Mouse (Mus musculus): ENCODE measurements at regions not wholly inside any gene's neighbourhood (a gene's known extent, or its start where the extent isn't known, plus 50 kb on each side); places are given as distances from the start of the nearest gene placed in this dataset.

DNA sequence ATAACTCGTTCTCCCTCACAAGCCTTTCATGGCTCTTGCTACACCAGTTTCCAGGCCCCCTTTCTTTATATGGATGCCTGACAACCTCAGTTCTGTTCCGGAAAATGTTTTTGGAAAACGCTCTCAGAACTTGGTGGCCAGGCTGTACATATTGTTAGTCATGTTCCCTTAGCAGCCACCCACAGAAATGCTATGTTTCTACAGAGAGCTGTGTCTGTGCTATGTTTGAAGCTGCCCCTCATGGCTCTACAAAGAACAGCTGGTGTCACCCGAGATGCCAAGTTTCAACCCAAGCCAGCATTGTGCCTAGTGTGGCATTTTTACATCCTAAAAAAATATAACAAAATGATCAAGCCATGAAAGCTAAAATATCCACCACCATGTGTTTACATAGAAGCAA lies 175.0 kb upstream of the Sphkap start:
- 87% methylated on average over 4 of the region's 4 CpGs for WGBS

DNA sequence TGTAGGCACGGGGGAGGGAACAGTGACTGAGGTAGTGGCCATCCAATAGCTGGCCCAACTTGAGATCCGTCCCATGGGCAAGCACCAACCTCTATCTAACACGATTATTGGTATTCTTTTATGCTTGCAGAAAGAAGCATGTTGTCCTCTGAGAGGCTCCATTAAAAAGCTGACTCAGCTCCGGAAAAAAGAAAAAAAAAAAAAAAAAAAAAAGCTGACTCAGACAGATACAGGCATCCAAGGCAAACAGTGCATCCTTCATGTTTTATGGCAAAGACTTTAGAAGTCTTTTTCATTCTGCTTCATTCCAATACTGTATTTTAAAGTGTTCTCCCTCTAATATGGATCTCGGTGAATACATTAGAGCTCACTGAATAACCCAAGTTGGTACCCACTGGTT lies 162.0 kb upstream of the Sphkap start:
- Histone ChIP-seq H3K4me2 (ENCODE audit: low read length) (no peak overlapping the region), H3K36me3 (ENCODE audit: control insufficient read depth, insufficient read depth, low read length) (no peaks in the 10 kb centered on the region), H3K9ac (ENCODE audit: low read length) (no peak overlapping the region), H3K27me3 (replicated peaks; ENCODE audit: control insufficient read depth, insufficient read depth, low read length) (no peaks in the 10 kb centered on the region), H3K4me3 (ENCODE audit: low read depth, low read length) (no peak overlapping the region), H3K4me1 (replicated peaks; ENCODE audit: control insufficient read depth, insufficient read depth, low read length) (no peaks in the 10 kb centered on the region), H3K9me3 (ENCODE audit: control insufficient read depth, low read length) (no peaks in the 10 kb centered on the region), H3K27ac (ENCODE audit: low read depth) (no peak overlapping the region)
- WGBS = 91% methylated on average over 5 of the region's 5 CpGs
- DNase-seq (ENCODE audit: low spot score) = no peak
- ATAC-seq (replicated peaks; ENCODE audit: low FRiP score, low TSS enrichment, low read depth) = no peak

More for the DNA sequence above, 175.0 kb upstream of the Sphkap start:
- ATAC-seq (replicated peaks; ENCODE audit: low FRiP score, low TSS enrichment, low read depth) (no peak), DNase-seq (ENCODE audit: low spot score) (no peak)
- no peak overlapping the region for H3K4me3 ChIP-seq (ENCODE audit: low read depth, low read length)
- no peaks in the 10 kb centered on the region for H3K36me3 ChIP-seq (ENCODE audit: control insufficient read depth, insufficient read depth, low read length)
- no peak overlapping the region for H3K4me2 ChIP-seq (ENCODE audit: low read length)
- no peaks in the 10 kb centered on the region for H3K4me1 ChIP-seq (replicated peaks; ENCODE audit: control insufficient read depth, insufficient read depth, low read length)
- H3K27ac ChIP-seq (ENCODE audit: low read depth) = no peak overlapping the region
- no peak overlapping the region for H3K9ac ChIP-seq (ENCODE audit: low read length)
- no peaks in the 10 kb centered on the region for H3K27me3 ChIP-seq (replicated peaks; ENCODE audit: control insufficient read depth, insufficient read depth, low read length)
- H3K9me3 ChIP-seq (ENCODE audit: control insufficient read depth, low read length) = no peaks in the 10 kb centered on the region

DNA sequence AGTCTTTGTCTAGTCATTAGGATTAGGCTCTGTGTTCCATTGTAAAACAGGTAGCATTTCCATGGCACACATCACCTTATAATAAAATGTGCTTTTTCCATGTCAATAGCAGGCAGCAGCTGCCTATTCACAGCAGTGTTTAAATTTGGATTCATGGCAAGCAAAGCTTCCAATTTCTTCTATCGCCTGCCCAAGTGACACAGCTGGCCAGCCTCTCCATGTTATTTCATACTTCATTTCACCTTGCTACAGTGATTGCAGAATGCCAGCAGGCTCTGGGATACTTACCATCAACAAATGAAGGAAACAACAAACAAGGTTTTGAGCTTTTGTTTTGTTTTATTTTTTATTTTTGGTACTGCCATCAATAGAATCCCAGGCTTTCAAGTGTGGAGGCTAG lies 160.7 kb upstream of the Sphkap start:
- Histone ChIP-seq H3K9me3 (ENCODE audit: control insufficient read depth, low read length) (no peaks in the 10 kb centered on the region), H3K4me1 (replicated peaks; ENCODE audit: control insufficient read depth, insufficient read depth, low read length) (no peaks in the 10 kb centered on the region), H3K27me3 (replicated peaks; ENCODE audit: control insufficient read depth, insufficient read depth, low read length) (no peaks in the 10 kb centered on the region), H3K4me3 (ENCODE audit: low read depth, low read length) (no peak overlapping the region), H3K9ac (ENCODE audit: low read length) (no peak overlapping the region), H3K4me2 (ENCODE audit: low read length) (no peak overlapping the region), H3K27ac (ENCODE audit: low read depth) (no peak overlapping the region), H3K36me3 (ENCODE audit: control insufficient read depth, insufficient read depth, low read length) (no peaks in the 10 kb centered on the region)
- WGBS = 88% methylated on average over 1 of the region's 1 CpGs
- ATAC-seq (replicated peaks; ENCODE audit: low FRiP score, low TSS enrichment, low read depth) (no peak), DNase-seq (ENCODE audit: low spot score) (no peak)

GRCm38 (mm10) chr1:83551617-83552016 lies 143.6 kb upstream of the Sphkap start:
- no peak for ATAC-seq (replicated peaks; ENCODE audit: low FRiP score, low TSS enrichment, low read depth)
- H3K4me3 ChIP-seq (ENCODE audit: low read depth, low read length) = no peak overlapping the region
- no peak overlapping the region for H3K9ac ChIP-seq (ENCODE audit: low read length)

DNA sequence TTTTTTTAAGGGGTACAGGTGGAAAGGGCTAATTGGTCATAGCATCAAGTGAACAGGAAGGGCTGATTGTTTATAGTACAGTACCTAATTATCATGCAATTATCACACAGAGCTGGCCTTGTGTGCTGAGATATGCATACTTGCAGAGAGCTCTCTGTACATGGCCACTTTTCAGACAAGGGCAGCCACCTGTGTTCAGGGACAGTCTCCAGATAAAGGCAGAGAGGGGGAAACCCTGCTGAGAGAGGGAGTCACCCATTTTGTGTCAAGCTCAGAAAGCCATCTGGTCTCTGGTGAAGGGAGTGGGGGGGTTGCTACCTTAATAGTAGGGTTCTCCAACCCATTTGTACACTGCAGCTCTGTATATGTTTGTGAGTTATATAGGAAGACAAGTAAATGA lies 127.5 kb upstream of the Sphkap start:
- H3K4me2 ChIP-seq (ENCODE audit: low read length) = no peak overlapping the region
- no peaks in the 10 kb centered on the region for H3K9me3 ChIP-seq (ENCODE audit: control insufficient read depth, low read length)
- no peak overlapping the region for H3K4me3 ChIP-seq (ENCODE audit: low read depth, low read length)
- H3K9ac ChIP-seq (ENCODE audit: low read length) = no peak overlapping the region
- ATAC-seq (replicated peaks; ENCODE audit: low FRiP score, low TSS enrichment, low read depth) = no peak
- no peaks in the 10 kb centered on the region for H3K4me1 ChIP-seq (replicated peaks; ENCODE audit: control insufficient read depth, insufficient read depth, low read length)
- H3K27me3 ChIP-seq (replicated peaks; ENCODE audit: control insufficient read depth, insufficient read depth, low read length) = no peaks in the 10 kb centered on the region
- H3K27ac ChIP-seq (ENCODE audit: low read depth) = no peak overlapping the region
- H3K36me3 ChIP-seq (ENCODE audit: control insufficient read depth, insufficient read depth, low read length) = no peaks in the 10 kb centered on the region
- no peak for DNase-seq (ENCODE audit: low spot score)

More at GRCm38 (mm10) chr1:83551617-83552016, 143.6 kb upstream of the Sphkap start:
- Histone ChIP-seq H3K9me3 (ENCODE audit: control insufficient read depth, low read length) (no peaks in the 10 kb centered on the region), H3K27ac (ENCODE audit: low read depth) (no peak overlapping the region), H3K4me2 (ENCODE audit: low read length) (no peak overlapping the region), H3K36me3 (ENCODE audit: control insufficient read depth, insufficient read depth, low read length) (no peaks in the 10 kb centered on the region), H3K4me1 (replicated peaks; ENCODE audit: control insufficient read depth, insufficient read depth, low read length) (no peaks in the 10 kb centered on the region), H3K27me3 (replicated peaks; ENCODE audit: control insufficient read depth, insufficient read depth, low read length) (no peaks in the 10 kb centered on the region)
- DNase-seq (ENCODE audit: low spot score) = no peak

GRCm38 (mm10) chr1:83527803-83528202 lies 119.8 kb upstream of the Sphkap start:
- H3K4me1 ChIP-seq (replicated peaks; ENCODE audit: control insufficient read depth, insufficient read depth, low read length) = no peaks in the 10 kb centered on the region
- 62% methylated on average over 1 of the region's 1 CpGs for WGBS

DNA sequence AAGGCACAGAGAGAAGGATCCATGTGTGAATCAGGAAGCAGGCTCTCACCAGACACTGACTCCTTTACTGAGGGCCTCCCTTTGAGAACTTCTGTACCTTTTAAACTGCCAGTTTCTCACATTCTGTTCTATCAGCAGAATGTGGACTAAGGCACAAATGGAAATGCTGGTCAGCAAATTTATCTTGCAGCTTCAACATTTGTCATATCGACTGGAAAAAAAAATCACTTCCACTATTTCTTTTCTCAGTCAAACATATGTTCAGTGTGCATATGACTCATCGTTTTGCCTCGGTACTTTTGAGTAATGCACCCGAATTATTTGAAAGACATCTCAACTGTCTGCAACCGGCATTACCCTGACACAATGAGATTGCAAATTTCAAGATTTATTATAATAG lies 101.4 kb upstream of the Sphkap start:
- DNase-seq (ENCODE audit: low spot score) (no peak), ATAC-seq (replicated peaks; ENCODE audit: low FRiP score, low TSS enrichment, low read depth) (no peak)
- H3K9me3 ChIP-seq (ENCODE audit: control insufficient read depth, low read length) = no peaks in the 10 kb centered on the region
- no peak overlapping the region for H3K9ac ChIP-seq (ENCODE audit: low read length)
- no peaks in the 10 kb centered on the region for H3K36me3 ChIP-seq (ENCODE audit: control insufficient read depth, insufficient read depth, low read length)
- no peak overlapping the region for H3K4me2 ChIP-seq (ENCODE audit: low read length)
- 79% methylated on average over 5 of the region's 5 CpGs for WGBS
- no peak overlapping the region for H3K4me3 ChIP-seq (ENCODE audit: low read depth, low read length)
- no peaks in the 10 kb centered on the region for H3K27me3 ChIP-seq (replicated peaks; ENCODE audit: control insufficient read depth, insufficient read depth, low read length)
- no peak overlapping the region for H3K27ac ChIP-seq (ENCODE audit: low read depth)
- H3K4me1 ChIP-seq (replicated peaks; ENCODE audit: control insufficient read depth, insufficient read depth, low read length) = no peaks in the 10 kb centered on the region

More at GRCm38 (mm10) chr1:83527803-83528202, 119.8 kb upstream of the Sphkap start:
- Histone ChIP-seq H3K9ac (ENCODE audit: low read length) (no peak overlapping the region), H3K4me3 (ENCODE audit: low read depth, low read length) (no peak overlapping the region), H3K4me2 (ENCODE audit: low read length) (no peak overlapping the region), H3K9me3 (ENCODE audit: control insufficient read depth, low read length) (no peaks in the 10 kb centered on the region), H3K27ac (ENCODE audit: low read depth) (no peak overlapping the region), H3K27me3 (replicated peaks; ENCODE audit: control insufficient read depth, insufficient read depth, low read length) (no peaks in the 10 kb centered on the region), H3K36me3 (ENCODE audit: control insufficient read depth, insufficient read depth, low read length) (no peaks in the 10 kb centered on the region)
- ATAC-seq (replicated peaks; ENCODE audit: low FRiP score, low TSS enrichment, low read depth) (no peak), DNase-seq (ENCODE audit: low spot score) (no peak)

GRCm38 (mm10) chr1:83505386-83505785 lies 97.4 kb upstream of the Sphkap start:
- ATAC-seq (replicated peaks; ENCODE audit: low FRiP score, low TSS enrichment, low read depth) (no peak), DNase-seq (ENCODE audit: low spot score) (no peak)
- no peaks in the 10 kb centered on the region for H3K27me3 ChIP-seq (replicated peaks; ENCODE audit: control insufficient read depth, insufficient read depth, low read length)
- H3K9ac ChIP-seq (ENCODE audit: low read length) = no peak overlapping the region
- H3K4me3 ChIP-seq (ENCODE audit: low read depth, low read length) = no peak overlapping the region
- H3K4me2 ChIP-seq (ENCODE audit: low read length) = no peak overlapping the region
- H3K9me3 ChIP-seq (ENCODE audit: control insufficient read depth, low read length) = no peaks in the 10 kb centered on the region
- no peak overlapping the region for H3K27ac ChIP-seq (ENCODE audit: low read depth)
- WGBS = 61% methylated on average over 2 of the region's 2 CpGs
- H3K36me3 ChIP-seq (ENCODE audit: control insufficient read depth, insufficient read depth, low read length) = no peaks in the 10 kb centered on the region
- no peaks in the 10 kb centered on the region for H3K4me1 ChIP-seq (replicated peaks; ENCODE audit: control insufficient read depth, insufficient read depth, low read length)

DNA sequence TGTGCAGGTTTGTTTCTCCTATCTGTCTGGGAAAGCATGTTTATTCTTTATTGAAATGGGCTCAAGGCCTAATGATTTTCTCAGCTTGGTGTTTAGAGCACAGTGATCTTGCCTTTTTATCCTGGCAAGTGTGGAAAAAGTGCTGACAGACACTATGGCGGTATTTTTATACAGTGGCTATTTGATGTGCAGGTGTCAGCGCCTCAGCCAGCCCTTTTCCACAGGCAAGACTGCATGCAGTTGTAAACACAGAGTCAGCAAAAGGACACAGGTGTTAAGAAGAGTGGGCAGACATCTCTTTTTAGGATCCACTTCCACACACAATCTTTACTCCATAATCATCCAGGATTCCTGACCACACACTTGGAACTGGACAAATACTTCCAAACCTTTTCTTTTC lies 88.9 kb upstream of the Sphkap start:
- Histone ChIP-seq H3K4me3 (ENCODE audit: low read depth, low read length) (no peak overlapping the region), H3K27ac (ENCODE audit: low read depth) (no peak overlapping the region), H3K9ac (ENCODE audit: low read length) (no peak overlapping the region), H3K27me3 (replicated peaks; ENCODE audit: control insufficient read depth, insufficient read depth, low read length) (no peaks in the 10 kb centered on the region), H3K36me3 (ENCODE audit: control insufficient read depth, insufficient read depth, low read length) (no peaks in the 10 kb centered on the region), H3K4me1 (replicated peaks; ENCODE audit: control insufficient read depth, insufficient read depth, low read length) (no peaks in the 10 kb centered on the region), H3K4me2 (ENCODE audit: low read length) (no peak overlapping the region), H3K9me3 (ENCODE audit: control insufficient read depth, low read length) (no peaks in the 10 kb centered on the region)
- DNase-seq (ENCODE audit: low spot score) (no peak), ATAC-seq (replicated peaks; ENCODE audit: low FRiP score, low TSS enrichment, low read depth) (no peak)
- WGBS = 65% methylated on average over 2 of the region's 2 CpGs

Data from intestine, embryonic 14.5 days (tissue).